Mouse (Mus musculus) lung, embryonic 16.5 days (tissue): ENCODE results near the gene Rasgrp4. TPM values are rescaled to one million over a fixed set of nuclear protein-coding genes. Genes with fewer than 3 reads are reported as not detected.
"Not testable (repeated sequence)": the region's sequence is repeated elsewhere in the genome, so short reads cannot be mapped to it uniquely, and the experiment has no call there.

ENCODE experiments used
- ATAC-seq: fragments of 200-750 bp; cut with Nextera tagmentation; 2 replicates; pipeline ENCODE4 v1.8.0; 2017; ENCODE audit warnings: low read depth, mild to moderate bottlenecking, moderate library complexity
- H3K27ac ChIP-seq: fragments of 300-500 bp; sonication (generic); 2 replicates; pipeline ENCODE4 v1.5.1; 2014; ENCODE audit warnings: mild to moderate bottlenecking, control low read depth, low read length
- H3K27me3 ChIP-seq: fragments of 300-500 bp; sonication (generic); 2 replicates; pipeline ENCODE4 v1.6.1; 2014; ENCODE audit warnings: low read depth, low read length, mixed read lengths; ENCODE audit not compliant: control insufficient read depth, insufficient read depth
- H3K36me3 ChIP-seq: fragments of 300-500 bp; sonication (generic); 2 replicates; pipeline ENCODE4 v1.6.1; 2014; ENCODE audit warnings: low read length; ENCODE audit not compliant: control insufficient read depth, insufficient read depth
- H3K4me1 ChIP-seq: fragments of 300-500 bp; sonication (generic); replicated peaks from 2 replicates; pipeline ENCODE4 v1.6.1; 2014; ENCODE audit warnings: low read length, mixed read lengths; ENCODE audit not compliant: control insufficient read depth, insufficient read depth
- H3K4me2 ChIP-seq: fragments of 300-500 bp; sonication (generic); 2 replicates; pipeline ENCODE4 v1.6.1; 2014; ENCODE audit warnings: low read depth, low read length, control low read depth
- H3K4me3 ChIP-seq: fragments of 300-500 bp; sonication (generic); 2 replicates; pipeline ENCODE4 v1.5.1; 2014; ENCODE audit warnings: mild to moderate bottlenecking, low read length, control low read depth
- H3K9ac ChIP-seq: fragments of 300-500 bp; sonication (generic); 2 replicates; pipeline ENCODE4 v1.6.1; 2014; ENCODE audit warnings: low read length, control low read depth
- H3K9me3 ChIP-seq: fragments of 300-500 bp; sonication (generic); 2 replicates; pipeline ENCODE4 v1.6.1; 2016; ENCODE audit warnings: low read length; ENCODE audit not compliant: control insufficient read depth
- WGBS: fragments of 180-500 bp; shearing (Covaris S2); extraction: QIAGEN DNeasy Blood & Tissue Kit; methylation state at CpG from one replicate; pipeline ENCODE4 v1.1.7; 2014; 5-methylcytosine and 5-hydroxymethylcytosine counted together
- polyA plus RNA-seq: library from polyadenylated mRNA; unstranded; fragments of >200 nt; fragmentation: Nextera tagmentation; extraction: Ambion mirVana; gene quantifications from 2 replicates; pipeline ENCODE4 v1.2.1, GENCODE M21; 2015

Gene Rasgrp4
- polyA plus RNA-seq, 1 experiment from 2014 or later = 1.4 TPM

GRCm38 (mm10) chr7:29119526-29119925, 15.1 kb upstream of the Rasgrp4 start:
- 72% methylated on average over 1 of the region's 1 CpGs for WGBS
- H3K4me2 ChIP-seq = no peak overlapping the region
- H3K9me3 ChIP-seq = no peaks in the 10 kb centered on the region
- H3K4me1 ChIP-seq = peaks cover under 1% of the 10 kb centered on the region; the same call in 1 of the 2 replicates
- H3K27ac ChIP-seq = no peak overlapping the region
- no peaks in the 10 kb centered on the region for H3K27me3 ChIP-seq
- H3K9ac ChIP-seq = no peak overlapping the region
- H3K36me3 ChIP-seq = no peaks in the 10 kb centered on the region
- H3K4me3 ChIP-seq = no peak overlapping the region
- no peak for ATAC-seq

- Histone ChIP-seq H3K27ac (no peak overlapping the region), H3K9ac (no peak overlapping the region), H3K4me3 (no peak overlapping the region), H3K4me2 (no peak overlapping the region), H3K36me3 (no peaks in the 10 kb centered on the region), H3K9me3 (no peaks in the 10 kb centered on the region), H3K4me1 (peaks cover 5% of the 10 kb centered on the region), H3K27me3 (no peaks in the 10 kb centered on the region)
- WGBS = 86% methylated on average over 9 of the region's 9 CpGs
- ATAC-seq = no peak
Measured at GRCm38 (mm10) chr7:29122821-29123220, 11.8 kb upstream of the Rasgrp4 start.

GRCm38 (mm10) chr7:29123531-29124358, 10.9 kb upstream of the Rasgrp4 start:
- Histone ChIP-seq H3K4me1 (peaks cover 5% of the 10 kb centered on the region), H3K9ac (no peak overlapping the region), H3K27me3 (no peaks in the 10 kb centered on the region), H3K27ac (no peak overlapping the region), H3K4me3 (no peak overlapping the region), H3K36me3 (no peaks in the 10 kb centered on the region), H3K9me3 (no peaks in the 10 kb centered on the region), H3K4me2 (no peak overlapping the region)
- ATAC-seq = no peak
- WGBS = 50% methylated on average over 5 of the region's 5 CpGs

GRCm38 (mm10) chr7:29124970-29125369, 9.7 kb upstream of the Rasgrp4 start, which contains the start of gene Ryr1:
Gene Ryr1, minus strand, starts transcription at chr7:29125179.
- H3K27ac ChIP-seq = no peak within 1 kb of the TSS
- no peaks in the 10 kb centered on the region for H3K9me3 ChIP-seq
- no peaks in the 10 kb centered on the region for H3K36me3 ChIP-seq
- peak within 1 kb of the TSS; percentile 48 for H3K4me3 ChIP-seq
- H3K9ac ChIP-seq = peak within 1 kb of the TSS; percentile 57
- ATAC-seq = peak; percentile 92
- 0% methylated on average over 16 of the region's 16 CpGs for WGBS
- peak within 1 kb of the TSS; percentile 84 for H3K4me2 ChIP-seq
- H3K27me3 ChIP-seq = no peaks in the 10 kb centered on the region
- peaks cover 5% of the 10 kb centered on the region for H3K4me1 ChIP-seq

GRCm38 (mm10) chr7:29126173-29126915, 8.3 kb upstream of the Rasgrp4 start:
- no peaks in the 10 kb centered on the region for H3K36me3 ChIP-seq
- peaks cover 5% of the 10 kb centered on the region for H3K4me1 ChIP-seq
- 15% methylated on average over 7 of the region's 7 CpGs for WGBS
- no peak overlapping the region for H3K9ac ChIP-seq
- no peaks in the 10 kb centered on the region for H3K9me3 ChIP-seq
- ATAC-seq = 0 out of 2 replicates have a peak, but pooled peaks have one; percentile 21
- no peak overlapping the region for H3K4me2 ChIP-seq
- H3K27ac ChIP-seq = no peak overlapping the region
- no peak overlapping the region for H3K4me3 ChIP-seq
- no peaks in the 10 kb centered on the region for H3K27me3 ChIP-seq

GRCm38 (mm10) chr7:29128725-29129124, 5.9 kb upstream of the Rasgrp4 start:
- no peak for ATAC-seq
- no peak overlapping the region for H3K9ac ChIP-seq
- no peaks in the 10 kb centered on the region for H3K9me3 ChIP-seq
- H3K4me2 ChIP-seq = no peak overlapping the region
- H3K27ac ChIP-seq = no peak overlapping the region
- H3K36me3 ChIP-seq = no peaks in the 10 kb centered on the region
- peaks cover 5% of the 10 kb centered on the region for H3K4me1 ChIP-seq
- 75% methylated on average over 2 of the region's 2 CpGs for WGBS
- H3K27me3 ChIP-seq = no peaks in the 10 kb centered on the region
- H3K4me3 ChIP-seq = no peak overlapping the region

- Histone ChIP-seq H3K36me3 (no peaks in the 10 kb centered on the region), H3K9me3 (no peaks in the 10 kb centered on the region), H3K4me1 (peaks cover 6% of the 10 kb centered on the region; the same call in 1 of the 2 replicates), H3K4me3 (peak overlapping the region; percentile 28), H3K27ac (no peak overlapping the region), H3K9ac (no peak overlapping the region), H3K27me3 (no peaks in the 10 kb centered on the region), H3K4me2 (peak overlapping the region; percentile 45)
- no peak for ATAC-seq
- WGBS = 11% methylated on average over 4 of the region's 4 CpGs
Measured at GRCm38 (mm10) chr7:29134230-29134629, 421 bp upstream of the Rasgrp4 start.

GRCm38 (mm10) chr7:29137429-29137828, 2.8 kb downstream of the Rasgrp4 start:
- Histone ChIP-seq H3K9ac (no peak overlapping the region), H3K4me2 (no peak overlapping the region), H3K9me3 (no peaks in the 10 kb centered on the region), H3K27ac (no peak overlapping the region), H3K4me1 (peaks cover 6% of the 10 kb centered on the region; the same call in 1 of the 2 replicates), H3K27me3 (no peaks in the 10 kb centered on the region), H3K4me3 (no peak overlapping the region), H3K36me3 (no peaks in the 10 kb centered on the region)
- 39% methylated on average over 16 of the region's 16 CpGs for WGBS
- ATAC-seq = no peak

GRCm38 (mm10) chr7:29139237-29139636, 4.6 kb downstream of the Rasgrp4 start:
- 87% methylated on average over 3 of the region's 4 CpGs for WGBS
- not testable (repeated sequence) for H3K27ac ChIP-seq, H3K9ac ChIP-seq

More at GRCm38 (mm10) chr7:29139237-29139636, 4.6 kb downstream of the Rasgrp4 start:
- H3K4me2 ChIP-seq, H3K4me1 ChIP-seq, H3K27me3 ChIP-seq, H3K36me3 ChIP-seq, ATAC-seq, H3K9me3 ChIP-seq, H3K4me3 ChIP-seq: not testable (repeated sequence)
